Mouse (Mus musculus): ENCODE measurements around the gene Specc1. TPM values are rescaled to one million over a fixed set of nuclear protein-coding genes. Genes with fewer than 3 reads are reported as not detected.

The Specc1 gene
- polyA plus RNA-seq, 1 experiment from 2014 or later, result 8.7 TPM

GRCm38 (mm10) chr11:62079100-62079857, 122.7 kb downstream of the Specc1 start:
- H3K9ac ChIP-seq (ENCODE audit: low read depth, low read length), result no peak overlapping the region
- WGBS, result 87% methylated on average over 8 of the region's 8 CpGs
- TF ChIP-seq CTCF (IDR thresholded peaks at IDR 0.05; ENCODE audit: low read depth), result no peak
- H3K9me3 ChIP-seq (replicated peaks; ENCODE audit: low read length), result no peaks in the 10 kb centered on the region
- no peaks in the 10 kb centered on the region for H3K27me3 ChIP-seq (ENCODE audit: insufficient read depth, low read length)
- no peak overlapping the region for H3K27ac ChIP-seq
- DNase-seq (ENCODE audit: low spot score) (peak; percentile 11), ATAC-seq (replicated peaks; ENCODE audit: low FRiP score, low read depth) (no peak)
- no peaks in the 10 kb centered on the region for H3K4me1 ChIP-seq (replicated peaks; ENCODE audit: insufficient read depth, low read length)
- H3K4me3 ChIP-seq (replicated peaks; ENCODE audit: low read depth, low read length), result no peak overlapping the region
- no peaks in the 10 kb centered on the region for H3K36me3 ChIP-seq (ENCODE audit: insufficient read depth, low read length)
- no peak overlapping the region for H3K4me2 ChIP-seq (ENCODE audit: low read length)

GRCm38 (mm10) chr11:62080476-62080875, 123.9 kb downstream of the Specc1 start:
- H3K4me3 ChIP-seq (replicated peaks; ENCODE audit: low read depth, low read length), result no peak overlapping the region
- no peak overlapping the region for H3K4me2 ChIP-seq (ENCODE audit: low read length)
- 84% methylated on average over 2 of the region's 2 CpGs for WGBS
- no peak for TF ChIP-seq CTCF (IDR thresholded peaks at IDR 0.05; ENCODE audit: low read depth)
- H3K9ac ChIP-seq (ENCODE audit: low read depth, low read length), result no peak overlapping the region
- H3K27ac ChIP-seq, result no peak overlapping the region
- ATAC-seq (replicated peaks; ENCODE audit: low FRiP score, low read depth), result no peak
- H3K9me3 ChIP-seq (replicated peaks; ENCODE audit: low read length), result no peaks in the 10 kb centered on the region
- no peaks in the 10 kb centered on the region for H3K4me1 ChIP-seq (replicated peaks; ENCODE audit: insufficient read depth, low read length)
- H3K27me3 ChIP-seq (ENCODE audit: insufficient read depth, low read length), result no peaks in the 10 kb centered on the region
- H3K36me3 ChIP-seq (ENCODE audit: insufficient read depth, low read length), result no peaks in the 10 kb centered on the region
- no peak for DNase-seq (ENCODE audit: low spot score)

- no peak overlapping the region for H3K4me2 ChIP-seq (ENCODE audit: low read length)
- TF ChIP-seq CTCF (IDR thresholded peaks at IDR 0.05; ENCODE audit: low read depth), result no peak
- H3K4me1 ChIP-seq (replicated peaks; ENCODE audit: insufficient read depth, low read length), result no peaks in the 10 kb centered on the region
- 76% methylated on average over 2 of the region's 2 CpGs for WGBS
- ATAC-seq (replicated peaks; ENCODE audit: low FRiP score, low read depth) (no peak), DNase-seq (ENCODE audit: low spot score) (no peak)
- no peaks in the 10 kb centered on the region for H3K36me3 ChIP-seq (ENCODE audit: insufficient read depth, low read length)
- H3K9ac ChIP-seq (ENCODE audit: low read depth, low read length), result no peak overlapping the region
- no peak overlapping the region for H3K4me3 ChIP-seq (replicated peaks; ENCODE audit: low read depth, low read length)
- no peak overlapping the region for H3K27ac ChIP-seq
- H3K27me3 ChIP-seq (ENCODE audit: insufficient read depth, low read length), result no peaks in the 10 kb centered on the region
- no peaks in the 10 kb centered on the region for H3K9me3 ChIP-seq (replicated peaks; ENCODE audit: low read length)
Observed at GRCm38 (mm10) chr11:62086648-62087047, 130.1 kb downstream of the Specc1 start.

GRCm38 (mm10) chr11:62087051-62087450, 130.5 kb downstream of the Specc1 start:
- no peak for TF ChIP-seq CTCF (IDR thresholded peaks at IDR 0.05; ENCODE audit: low read depth)
- Histone ChIP-seq H3K4me3 (replicated peaks; ENCODE audit: low read depth, low read length) (no peak overlapping the region), H3K27ac (no peak overlapping the region), H3K27me3 (ENCODE audit: insufficient read depth, low read length) (no peaks in the 10 kb centered on the region), H3K36me3 (ENCODE audit: insufficient read depth, low read length) (no peaks in the 10 kb centered on the region), H3K9ac (ENCODE audit: low read depth, low read length) (no peak overlapping the region), H3K4me1 (replicated peaks; ENCODE audit: insufficient read depth, low read length) (no peaks in the 10 kb centered on the region), H3K9me3 (replicated peaks; ENCODE audit: low read length) (no peaks in the 10 kb centered on the region), H3K4me2 (ENCODE audit: low read length) (no peak overlapping the region)
- no peak for ATAC-seq (replicated peaks; ENCODE audit: low FRiP score, low read depth)
- peak; percentile 56 for DNase-seq (ENCODE audit: low spot score)
- 76% methylated on average over 1 of the region's 1 CpGs for WGBS

- no peaks in the 10 kb centered on the region for H3K27me3 ChIP-seq (ENCODE audit: insufficient read depth, low read length)
- no peak for ATAC-seq (replicated peaks; ENCODE audit: low FRiP score, low read depth)
- DNase-seq (ENCODE audit: low spot score), result no peak
- no peaks in the 10 kb centered on the region for H3K9me3 ChIP-seq (replicated peaks; ENCODE audit: low read length)
- WGBS, result 82% methylated on average over 3 of the region's 3 CpGs
- no peak for TF ChIP-seq CTCF (IDR thresholded peaks at IDR 0.05; ENCODE audit: low read depth)
- H3K4me1 ChIP-seq (replicated peaks; ENCODE audit: insufficient read depth, low read length), result no peaks in the 10 kb centered on the region
- no peaks in the 10 kb centered on the region for H3K36me3 ChIP-seq (ENCODE audit: insufficient read depth, low read length)
- H3K4me2 ChIP-seq (ENCODE audit: low read length), result no peak overlapping the region
- H3K4me3 ChIP-seq (replicated peaks; ENCODE audit: low read depth, low read length), result no peak overlapping the region
- H3K9ac ChIP-seq (ENCODE audit: low read depth, low read length), result no peak overlapping the region
- no peak overlapping the region for H3K27ac ChIP-seq
Observed at GRCm38 (mm10) chr11:62088651-62089050, 132.1 kb downstream of the Specc1 start.

GRCm38 (mm10) chr11:62090321-62090720, 133.8 kb downstream of the Specc1 start:
- 61% methylated on average over 6 of the region's 6 CpGs for WGBS
- H3K4me1 ChIP-seq (replicated peaks; ENCODE audit: insufficient read depth, low read length), result no peaks in the 10 kb centered on the region
- DNase-seq (ENCODE audit: low spot score) (no peak), ATAC-seq (replicated peaks; ENCODE audit: low FRiP score, low read depth) (no peak)
- H3K9ac ChIP-seq (ENCODE audit: low read depth, low read length), result no peak overlapping the region
- no peak for TF ChIP-seq CTCF (IDR thresholded peaks at IDR 0.05; ENCODE audit: low read depth)
- no peaks in the 10 kb centered on the region for H3K27me3 ChIP-seq (ENCODE audit: insufficient read depth, low read length)
- H3K27ac ChIP-seq, result no peak overlapping the region
- no peak overlapping the region for H3K4me2 ChIP-seq (ENCODE audit: low read length)
- H3K4me3 ChIP-seq (replicated peaks; ENCODE audit: low read depth, low read length), result no peak overlapping the region
- no peaks in the 10 kb centered on the region for H3K36me3 ChIP-seq (ENCODE audit: insufficient read depth, low read length)
- no peaks in the 10 kb centered on the region for H3K9me3 ChIP-seq (replicated peaks; ENCODE audit: low read length)
